Mouse (Mus musculus): ENCODE data around the gene Wdr74.

The Wdr74 gene

DNA sequence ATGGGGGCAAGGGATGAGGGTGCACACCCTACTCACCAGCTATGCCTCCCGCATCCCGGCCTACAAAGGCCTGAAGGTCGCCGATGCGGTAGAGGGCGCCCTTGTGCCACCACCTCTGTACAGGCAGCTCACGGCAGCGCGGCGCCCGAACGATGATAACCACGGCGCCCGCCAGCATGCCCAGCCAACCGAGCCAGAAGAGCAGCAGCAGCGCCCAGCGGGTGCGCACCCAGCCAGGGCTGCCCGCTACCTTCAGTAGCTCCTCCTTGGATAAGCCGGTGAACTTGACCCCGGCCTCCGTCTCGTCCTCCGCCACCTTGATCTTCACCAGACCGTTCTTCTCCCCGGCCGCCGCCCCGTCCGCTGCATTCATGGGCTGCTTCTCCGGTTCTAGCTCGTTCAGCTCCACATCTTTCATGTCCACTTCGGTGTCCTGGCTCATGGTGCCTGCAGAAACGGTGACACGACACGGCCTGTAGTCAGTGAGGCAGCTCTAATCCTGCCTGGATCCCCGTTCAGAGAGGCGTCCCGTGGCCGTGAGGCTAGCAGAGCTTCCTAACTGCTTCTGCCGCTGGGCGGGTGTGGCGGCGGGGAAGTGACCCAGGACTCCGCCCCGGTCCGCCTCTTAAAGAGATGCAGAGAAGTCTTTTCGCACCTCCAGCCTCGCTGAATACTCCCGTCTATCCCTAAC lies 22.2 kb upstream of the Wdr74 start:
- peak; percentile 73; the same call in 1 of the 2 replicates for TF ChIP-seq GATA4 (IDR thresholded peaks at IDR 0.05; ENCODE audit: insufficient replicate concordance, low read length)

DNA sequence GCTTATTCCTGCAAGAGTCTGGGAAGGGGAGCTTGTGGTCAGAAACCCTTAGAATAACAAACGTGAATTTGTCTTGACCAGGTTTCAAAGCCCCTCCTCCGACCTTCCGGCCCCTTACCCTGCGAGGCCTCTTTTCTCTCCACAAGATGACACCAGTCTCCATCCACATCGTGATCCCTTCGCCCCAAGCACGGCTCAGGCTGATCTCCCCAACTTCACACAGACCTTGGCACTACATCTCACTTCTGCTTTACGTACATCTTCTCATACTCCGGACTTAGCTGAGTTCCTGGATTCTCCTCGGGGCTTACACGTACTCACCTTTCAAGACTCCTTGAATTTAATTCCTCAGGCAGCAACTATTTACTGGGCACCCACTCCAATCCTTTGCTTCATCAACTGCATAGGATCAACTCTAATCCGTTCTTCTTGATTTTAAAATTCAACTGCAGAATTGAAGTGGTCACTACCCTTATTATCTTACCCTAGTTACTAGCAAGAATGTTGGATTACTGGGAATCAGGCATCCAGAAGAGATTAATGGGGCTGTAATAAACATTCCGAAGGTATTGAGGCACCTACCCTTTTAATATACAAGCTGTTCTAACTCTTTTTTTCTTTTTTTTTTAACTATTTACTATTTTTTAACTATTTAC lies 21.5 kb upstream of the Wdr74 start:
- no peak for TF ChIP-seq GATA4 (IDR thresholded peaks at IDR 0.05; ENCODE audit: insufficient replicate concordance, low read length)

DNA sequence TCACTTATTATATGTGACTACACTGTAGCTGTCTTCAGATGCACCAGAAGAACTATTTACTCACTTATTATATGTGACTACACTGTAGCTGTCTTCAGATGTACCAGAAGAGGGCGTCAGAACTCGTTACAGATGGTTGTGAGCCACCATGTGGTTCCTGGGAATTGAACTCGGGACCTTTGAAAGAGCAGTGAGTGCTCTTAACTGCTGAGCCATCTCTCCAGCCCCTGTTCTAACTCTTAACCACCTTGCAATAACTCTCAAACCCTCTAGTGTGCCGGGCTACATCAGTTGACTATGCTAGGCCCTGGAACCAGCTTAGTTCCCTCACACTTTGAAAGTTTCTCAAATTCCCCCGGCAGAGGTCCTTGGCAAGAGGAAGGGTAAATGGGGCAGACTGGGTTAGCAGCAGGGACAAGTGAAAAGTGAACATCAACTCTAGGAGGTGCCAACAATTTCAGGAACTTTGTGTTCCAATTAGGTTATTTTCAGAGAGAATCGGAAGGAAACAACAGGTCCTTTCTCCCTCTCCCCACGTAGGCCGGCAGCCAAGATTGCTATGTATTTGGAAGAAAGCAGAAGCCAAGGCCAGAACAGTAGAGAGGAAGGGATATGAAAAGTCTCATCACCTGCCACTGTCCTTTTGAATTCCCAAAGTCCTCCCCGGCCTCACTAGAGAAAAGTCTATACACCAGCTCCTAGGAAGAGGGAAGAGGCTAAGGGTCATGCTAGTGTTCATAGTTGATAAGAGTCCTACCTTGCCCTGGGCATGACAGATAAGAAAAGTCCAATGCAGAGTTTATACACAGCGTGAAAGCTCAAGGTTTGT lies 20.8 kb upstream of the Wdr74 start:
- TF ChIP-seq GATA4 (IDR thresholded peaks at IDR 0.05; ENCODE audit: insufficient replicate concordance, low read length): no peak

DNA sequence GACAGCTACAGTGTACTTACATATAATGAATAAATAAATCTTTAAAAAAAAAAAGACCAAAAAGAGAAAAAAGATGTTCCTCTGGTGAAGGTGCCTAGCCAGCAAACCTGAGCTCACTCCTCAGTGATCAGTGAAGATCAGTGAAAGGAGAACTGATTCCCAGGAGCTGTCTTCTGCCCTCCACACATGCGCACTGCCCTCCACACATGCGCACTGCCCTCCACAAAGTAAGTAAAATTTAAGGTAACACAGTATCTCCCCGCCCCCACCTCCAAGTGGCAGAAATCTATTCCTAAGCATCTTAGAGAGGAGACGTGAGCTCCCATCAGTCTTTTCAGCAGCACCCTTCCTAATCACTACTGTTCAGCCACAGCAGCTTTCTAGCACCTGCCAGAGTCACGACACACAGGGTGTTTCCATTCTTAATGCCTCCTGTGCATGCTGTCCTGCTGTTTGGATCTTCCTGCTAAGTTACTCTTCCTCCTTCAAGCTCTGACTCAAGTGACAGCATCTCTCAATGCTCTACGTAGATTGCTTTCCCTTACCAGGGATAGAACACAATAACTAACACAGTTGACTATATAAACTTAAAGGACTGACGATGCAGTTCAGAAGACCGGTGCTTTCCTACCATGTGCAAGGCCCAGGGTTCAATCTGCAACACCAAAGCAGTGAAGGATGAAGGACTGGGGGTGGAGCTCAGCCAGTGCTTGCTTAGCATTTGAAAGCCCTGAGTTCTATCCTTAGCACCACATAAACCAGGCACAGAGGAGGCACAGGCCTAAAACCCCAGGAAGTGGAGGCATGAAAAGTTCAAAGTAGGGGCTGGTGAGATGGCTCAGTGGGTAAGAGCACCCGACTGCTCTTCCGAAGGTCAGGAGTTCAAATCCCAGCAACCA lies 19.5 kb upstream of the Wdr74 start:
- TF ChIP-seq GATA4 (IDR thresholded peaks at IDR 0.05; ENCODE audit: insufficient replicate concordance, low read length): no peak

DNA sequence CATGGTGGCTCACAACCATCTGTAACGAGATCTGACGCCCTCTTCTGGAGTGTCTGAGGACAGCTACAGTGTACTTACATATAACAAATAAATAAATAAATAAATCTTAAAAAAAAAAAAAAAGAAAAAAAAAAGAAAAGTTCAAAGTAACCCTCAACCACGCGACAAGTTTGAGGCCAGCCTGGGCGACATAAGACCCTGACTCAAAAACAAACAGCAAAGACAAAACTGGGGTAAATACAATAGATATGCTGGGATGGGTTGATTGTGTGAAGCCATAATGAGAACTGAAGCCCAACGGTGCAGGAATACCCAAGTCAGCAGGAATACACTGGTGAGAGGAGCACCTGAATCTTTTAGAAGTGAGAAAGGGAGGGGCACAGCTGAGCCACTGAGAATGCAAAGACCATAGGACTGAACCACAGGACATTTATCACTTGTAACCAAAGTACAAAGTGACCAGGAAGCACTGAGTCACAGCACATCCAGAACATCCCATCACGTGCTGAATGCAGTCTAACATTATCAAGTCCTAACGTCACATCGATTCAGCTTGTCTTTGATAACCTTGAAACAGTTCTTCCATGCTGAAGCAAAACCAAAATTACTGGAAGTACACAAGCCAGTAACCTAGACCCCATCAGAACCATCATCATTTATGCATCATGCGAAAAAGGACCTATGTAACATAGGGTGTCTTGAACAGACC lies 18.7 kb upstream of the Wdr74 start:
- TF ChIP-seq GATA4 (IDR thresholded peaks at IDR 0.05; ENCODE audit: insufficient replicate concordance, low read length): no peak

DNA sequence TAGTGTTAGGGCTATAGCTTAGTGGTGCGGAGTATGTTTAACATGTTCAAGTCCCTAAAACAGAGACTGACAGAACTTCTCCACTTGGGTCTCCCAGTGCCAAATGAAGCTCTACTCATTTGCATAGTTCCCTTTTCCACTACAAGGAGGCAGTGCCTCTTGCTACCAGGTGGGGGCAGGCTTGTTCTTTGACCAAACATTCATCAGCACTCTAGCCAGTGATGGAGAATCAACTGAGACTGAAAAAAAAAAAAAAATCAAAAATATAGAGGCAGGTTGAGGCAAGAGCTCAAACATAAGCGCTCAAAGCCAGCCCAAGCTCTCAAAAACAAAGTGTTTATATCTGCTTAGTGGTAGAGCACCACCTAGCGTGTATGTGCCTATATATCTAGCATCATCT lies 17.3 kb upstream of the Wdr74 start:
- TF ChIP-seq GATA4 (IDR thresholded peaks at IDR 0.05; ENCODE audit: insufficient replicate concordance, low read length): no peak

DNA sequence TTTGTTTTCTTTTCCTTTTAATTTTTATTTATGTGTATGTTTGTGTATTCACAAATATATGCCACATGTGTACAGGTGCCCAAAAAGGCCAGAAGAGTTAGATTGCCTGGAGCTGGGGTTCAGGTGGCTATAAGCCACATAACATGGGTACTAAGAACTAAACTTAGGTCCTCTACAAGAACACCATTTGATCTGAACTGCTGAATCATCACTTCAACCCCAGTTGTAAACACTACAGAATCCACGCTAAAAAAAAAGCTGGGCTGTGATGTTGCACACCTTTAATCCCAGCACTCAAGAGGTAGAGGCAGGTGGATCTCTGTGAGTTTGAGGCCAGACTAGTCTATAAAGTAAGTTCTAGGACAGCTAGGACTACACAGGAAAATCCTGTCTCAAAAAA lies 14.2 kb upstream of the Wdr74 start:
- no peak for TF ChIP-seq GATA4 (IDR thresholded peaks at IDR 0.05; ENCODE audit: insufficient replicate concordance, low read length)

DNA sequence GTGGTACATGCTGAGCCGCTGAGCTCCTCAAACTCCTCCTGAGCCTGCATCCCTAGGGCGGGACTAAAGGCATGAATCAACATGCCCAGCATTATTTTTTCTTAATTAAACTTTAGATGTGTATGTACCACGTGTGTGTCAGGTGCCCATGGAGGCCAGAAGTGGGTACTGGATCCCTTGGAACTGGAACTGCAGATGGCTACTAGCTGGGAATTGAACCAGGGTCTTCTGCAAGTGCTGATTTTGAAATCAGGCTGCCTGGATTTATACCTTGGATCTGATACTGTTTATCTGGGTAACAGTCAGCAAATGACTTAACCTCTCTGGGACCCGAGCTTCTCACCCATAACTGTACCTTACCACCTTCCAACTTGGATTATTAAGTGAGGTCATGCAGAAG lies 13.6 kb upstream of the Wdr74 start:
- TF ChIP-seq GATA4 (IDR thresholded peaks at IDR 0.05; ENCODE audit: insufficient replicate concordance, low read length): no peak

DNA sequence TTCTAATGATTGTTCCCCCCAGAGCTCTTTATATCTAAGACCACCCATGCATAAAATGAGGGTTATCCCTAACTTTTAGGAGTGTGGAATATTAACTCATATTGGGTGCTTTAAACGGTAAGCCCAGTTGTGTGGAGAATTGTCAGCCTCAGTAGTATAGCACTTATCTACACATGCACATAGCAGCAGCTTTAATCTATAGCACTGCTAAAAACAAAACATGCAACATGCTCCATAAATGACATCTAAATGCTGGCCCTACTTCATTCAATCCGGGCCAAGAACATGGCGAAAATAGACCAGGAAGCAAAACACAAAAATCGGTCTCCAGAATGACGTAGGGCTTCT lies 13.1 kb upstream of the Wdr74 start:
- no peak for TF ChIP-seq GATA4 (IDR thresholded peaks at IDR 0.05; ENCODE audit: insufficient replicate concordance, low read length)

DNA sequence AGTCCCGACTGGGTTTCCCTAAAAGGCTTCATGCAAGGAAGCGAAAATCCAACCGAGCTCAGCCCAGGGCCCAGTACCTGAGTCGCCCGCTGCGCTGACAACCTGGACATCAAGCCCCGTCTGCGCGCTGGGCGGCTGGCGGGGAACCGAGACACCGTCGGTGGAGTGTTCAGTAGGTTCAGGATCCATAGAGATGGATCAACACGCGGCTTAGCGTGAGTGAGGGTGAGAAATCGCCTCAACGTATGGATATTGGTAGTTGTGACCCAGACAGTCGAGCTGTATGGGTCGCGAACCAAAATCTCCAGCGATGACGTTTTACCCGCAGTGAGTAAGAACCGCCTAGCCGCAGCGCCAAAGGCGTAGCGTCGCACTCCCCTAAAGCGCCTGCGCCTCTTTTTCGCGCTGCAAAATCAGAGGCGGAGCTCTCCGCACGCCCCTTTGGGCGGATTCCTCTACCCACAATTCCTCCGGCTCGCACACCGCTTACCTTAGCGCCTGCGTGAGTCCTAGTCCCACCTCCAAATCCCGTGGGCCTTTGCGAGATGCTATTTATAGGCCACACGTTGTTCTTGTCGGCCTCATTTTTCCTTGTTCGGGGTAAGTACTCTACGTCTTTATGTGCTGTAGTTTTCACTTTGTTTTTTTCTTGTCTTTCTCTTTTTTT lies 12.6 kb upstream of the Wdr74 start, which contains the start of gene Slc3a2:
Slc3a2 (minus strand) TSS at position 463 of the 667 bp plus-strand sequence.
- TF ChIP-seq GATA4 (IDR thresholded peaks at IDR 0.05; ENCODE audit: insufficient replicate concordance, low read length): no peak

DNA sequence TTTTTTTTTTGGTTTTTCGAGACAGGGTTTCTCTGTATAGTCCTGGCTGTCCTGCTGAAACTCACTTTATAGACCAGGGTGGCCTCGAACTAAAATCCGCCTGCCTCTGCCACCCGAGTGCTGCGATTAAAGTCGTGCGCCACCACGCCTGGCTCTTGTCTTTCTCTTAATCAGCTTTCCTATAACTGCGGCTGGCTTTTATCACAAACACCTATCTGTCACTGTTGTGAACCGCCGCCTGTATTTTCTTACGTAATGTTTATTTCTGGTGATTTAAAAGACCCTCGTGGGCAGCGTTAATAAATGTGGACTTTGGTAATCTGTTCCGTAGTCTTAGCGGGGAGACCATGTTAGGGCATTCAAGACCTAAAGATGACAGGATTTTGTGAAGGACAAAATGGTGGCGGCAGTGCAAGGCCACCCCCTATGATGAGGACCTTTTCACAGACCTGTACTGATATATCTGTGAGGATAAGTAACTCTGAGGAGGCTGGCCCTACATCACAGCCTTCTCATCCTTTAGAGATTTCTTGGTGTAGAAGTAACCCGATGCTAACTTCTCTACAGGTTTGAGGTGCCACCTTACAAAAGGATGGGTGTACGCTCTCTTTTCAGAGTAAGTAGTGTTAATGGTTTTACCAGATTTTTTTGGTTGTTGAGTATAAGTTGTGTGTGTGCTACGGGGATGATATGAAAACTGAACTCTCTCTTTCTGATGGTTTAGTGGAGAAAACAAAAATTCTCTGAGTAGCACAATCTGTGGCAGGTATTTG lies 11.9 kb upstream of the Wdr74 start:
- TF ChIP-seq GATA4 (IDR thresholded peaks at IDR 0.05; ENCODE audit: insufficient replicate concordance, low read length): no peak

DNA sequence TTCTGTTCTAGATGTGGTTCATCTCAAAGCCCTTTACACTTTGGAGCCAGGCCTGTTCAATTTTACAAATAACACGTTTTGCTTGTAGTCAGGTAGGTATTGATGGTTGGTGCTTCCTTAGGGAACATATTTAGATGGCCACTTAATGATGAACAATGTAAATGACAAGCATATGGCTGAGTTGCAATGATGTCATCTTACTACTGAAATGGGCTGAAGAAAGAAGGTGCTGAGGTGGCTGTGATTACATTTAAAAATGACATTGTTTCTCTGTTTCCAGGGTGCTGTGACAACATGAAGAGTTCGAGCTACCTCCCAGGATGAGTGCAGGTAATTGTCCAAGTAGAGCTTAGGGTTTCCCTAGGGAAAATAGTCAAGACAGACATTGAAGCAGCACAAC lies 11.2 kb upstream of the Wdr74 start:
- no peak for TF ChIP-seq GATA4 (IDR thresholded peaks at IDR 0.05; ENCODE audit: insufficient replicate concordance, low read length)

DNA sequence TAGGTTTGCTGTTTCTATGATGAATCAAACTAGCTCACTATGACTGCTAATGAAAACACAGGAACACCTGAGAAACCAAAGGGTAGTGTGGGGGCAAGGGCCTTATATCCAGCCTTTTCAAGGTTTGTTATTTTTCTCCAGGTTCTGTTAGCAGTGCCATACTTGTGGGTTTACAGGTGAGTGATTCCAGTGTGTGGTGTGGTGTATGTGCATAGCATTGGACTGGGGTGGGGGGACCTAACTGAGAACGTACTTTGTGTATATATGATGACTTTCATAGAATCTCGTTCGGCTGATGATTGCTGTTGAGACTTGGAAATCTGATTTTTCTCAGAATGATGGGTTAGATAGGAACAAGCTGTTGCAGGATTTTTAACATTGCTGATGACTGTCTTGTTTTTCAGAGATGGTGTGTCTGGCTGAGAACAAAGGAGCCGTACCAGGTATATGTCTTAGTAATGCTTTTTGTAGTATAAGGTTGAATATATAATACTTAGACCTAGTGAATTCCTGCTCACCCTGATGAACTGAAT lies 10.5 kb upstream of the Wdr74 start:
- TF ChIP-seq GATA4 (IDR thresholded peaks at IDR 0.05; ENCODE audit: insufficient replicate concordance, low read length): no peak
